Mouse (Mus musculus) liver, embryonic 11.5 days (tissue): ENCODE results near the gene St6galnac3. TPM values are rescaled to one million over a fixed set of nuclear protein-coding genes. Genes with fewer than 3 reads are reported as not detected.

ENCODE experiments used
- ATAC-seq: fragments of 200-750 bp; cut with Nextera tagmentation; replicated peaks from 2 replicates; pipeline ENCODE4 v1.8.0; 2017; ENCODE audit warnings: moderate number of reproducible peaks, mild to moderate bottlenecking, moderate TSS enrichment, moderate library complexity; ENCODE audit not compliant: low FRiP score
- DNase-seq: peaks from one replicate; pipeline ENCODE4 v3.0.0-alpha.2; 2017; ENCODE audit warnings: low spot score
- H3K27ac ChIP-seq: fragments of 300-500 bp; sonication (generic); 2 replicates; pipeline ENCODE4 v1.5.1; 2014; ENCODE audit warnings: mild to moderate bottlenecking, low read depth, low read length, control low read depth
- H3K27me3 ChIP-seq: fragments of 300-500 bp; sonication (generic); replicated peaks from 2 replicates; pipeline ENCODE4 v1.6.1; 2014; ENCODE audit warnings: low read length, mixed read lengths; ENCODE audit not compliant: control insufficient read depth, insufficient read depth
- H3K36me3 ChIP-seq: fragments of 300-500 bp; sonication (generic); 2 replicates; pipeline ENCODE4 v1.6.1; 2014; ENCODE audit warnings: mild to moderate bottlenecking, low read length, moderate library complexity, mixed read lengths; ENCODE audit not compliant: control insufficient read depth, insufficient read depth
- H3K4me1 ChIP-seq: fragments of 300-500 bp; sonication (generic); replicated peaks from 2 replicates; pipeline ENCODE4 v1.6.1; 2014; ENCODE audit warnings: low read length, mixed read lengths; ENCODE audit not compliant: control insufficient read depth, insufficient read depth
- H3K4me2 ChIP-seq: fragments of 300-500 bp; sonication (generic); 2 replicates; pipeline ENCODE4 v1.6.1; 2014; ENCODE audit warnings: mild to moderate bottlenecking, control low read depth, moderate library complexity
- H3K4me3 ChIP-seq: fragments of 300-500 bp; sonication (generic); 2 replicates; pipeline ENCODE4 v1.5.1; 2014; ENCODE audit warnings: low read depth, low read length, control low read depth
- H3K9ac ChIP-seq: fragments of 300-500 bp; sonication (generic); 2 replicates; pipeline ENCODE4 v1.6.1; 2014; ENCODE audit warnings: low read depth, low read length, control low read depth
- H3K9me3 ChIP-seq: fragments of 300-500 bp; sonication (generic); 2 replicates; pipeline ENCODE4 v1.6.1; 2016; ENCODE audit warnings: low read length, inconsistent platforms, mixed read lengths; ENCODE audit not compliant: control insufficient read depth
- whole genome bisulfite sequencing: fragments of 180-500 bp; shearing (Covaris S2); extraction: QIAGEN DNeasy Blood & Tissue Kit; methylation state at CpG from one replicate; pipeline ENCODE4 v1.1.7; 2014; 5-methylcytosine and 5-hydroxymethylcytosine counted together
- polyA plus RNA-seq: library from polyadenylated mRNA; unstranded; fragments of >200 nt; fragmentation: Nextera tagmentation; extraction: Ambion mirVana; gene quantifications from 2 replicates; pipeline ENCODE4 v1.2.1, GENCODE M21; 2014

Gene St6galnac3
- polyA plus RNA-seq, 1 experiment from 2014 or later: 27.2 TPM

GRCm38 (mm10) chr3:153571152-153571551 is 153.8 kb downstream of the St6galnac3 start:
- Histone ChIP-seq H3K9ac (no peak overlapping the region), H3K27me3 (no peaks in the 10 kb centered on the region), H3K9me3 (no peaks in the 10 kb centered on the region), H3K4me1 (peaks cover 3% of the 10 kb centered on the region; the same call in 1 of the 2 replicates), H3K27ac (no peak overlapping the region), H3K4me2 (no peak overlapping the region), H3K36me3 (no peaks in the 10 kb centered on the region), H3K4me3 (no peak overlapping the region)
- 84% methylated on average over 11 of the region's 11 CpGs for WGBS
- no peak for DNase-seq
- no peak for ATAC-seq

GRCm38 (mm10) chr3:153568815-153569214 is 156.2 kb downstream of the St6galnac3 start:
- DNase-seq (no peak), ATAC-seq (no peak)
- Histone ChIP-seq H3K4me1 (peaks cover 3% of the 10 kb centered on the region; the same call in 1 of the 2 replicates), H3K4me2 (no peak overlapping the region), H3K9ac (no peak overlapping the region), H3K27me3 (no peaks in the 10 kb centered on the region), H3K9me3 (no peaks in the 10 kb centered on the region), H3K27ac (no peak overlapping the region; the same call in 1 of the 2 replicates), H3K36me3 (no peaks in the 10 kb centered on the region), H3K4me3 (no peak overlapping the region)
- 44% methylated on average over 3 of the region's 3 CpGs for WGBS

- DNase-seq: no peak
- Histone ChIP-seq H3K4me2 (no peak overlapping the region), H3K27me3 (no peaks in the 10 kb centered on the region), H3K27ac (no peak overlapping the region), H3K36me3 (no peaks in the 10 kb centered on the region), H3K4me3 (no peak overlapping the region), H3K4me1 (peaks cover 3% of the 10 kb centered on the region; the same call in 1 of the 2 replicates), H3K9me3 (no peaks in the 10 kb centered on the region), H3K9ac (no peak overlapping the region)
- no peak for ATAC-seq
- WGBS: 75% methylated on average over 3 of the region's 3 CpGs
These were observed 157.1 kb downstream of the St6galnac3 start for GRCm38 (mm10) chr3:153567913-153568312.

GRCm38 (mm10) chr3:153567512-153567911 is 157.5 kb downstream of the St6galnac3 start:
- Histone ChIP-seq H3K27ac (no peak overlapping the region), H3K4me3 (no peak overlapping the region), H3K4me2 (no peak overlapping the region), H3K4me1 (peaks cover 3% of the 10 kb centered on the region; the same call in 1 of the 2 replicates), H3K9me3 (no peaks in the 10 kb centered on the region), H3K36me3 (no peaks in the 10 kb centered on the region), H3K27me3 (no peaks in the 10 kb centered on the region), H3K9ac (no peak overlapping the region)
- DNase-seq (no peak), ATAC-seq (no peak)
- 84% methylated on average over 4 of the region's 4 CpGs for WGBS

GRCm38 (mm10) chr3:153566100-153566499 is 158.9 kb downstream of the St6galnac3 start:
- Histone ChIP-seq H3K9me3 (no peaks in the 10 kb centered on the region), H3K4me1 (peaks cover 3% of the 10 kb centered on the region; the same call in 1 of the 2 replicates), H3K4me2 (no peak overlapping the region), H3K4me3 (no peak overlapping the region), H3K27me3 (no peaks in the 10 kb centered on the region), H3K27ac (no peak overlapping the region), H3K36me3 (no peaks in the 10 kb centered on the region), H3K9ac (no peak overlapping the region)
- 64% methylated on average over 2 of the region's 2 CpGs for WGBS
- DNase-seq: no peak
- ATAC-seq: no peak

- 74% methylated on average over 6 of the region's 6 CpGs for WGBS
- Histone ChIP-seq H3K27ac (no peak overlapping the region), H3K36me3 (no peaks in the 10 kb centered on the region), H3K9me3 (no peaks in the 10 kb centered on the region), H3K4me3 (no peak overlapping the region), H3K27me3 (no peaks in the 10 kb centered on the region), H3K9ac (no peak overlapping the region), H3K4me2 (no peak overlapping the region), H3K4me1 (no peaks in the 10 kb centered on the region)
- ATAC-seq: no peak
- no peak for DNase-seq
These were observed 164.1 kb downstream of the St6galnac3 start for GRCm38 (mm10) chr3:153560897-153561296.

- DNase-seq: no peak
- no peaks in the 10 kb centered on the region for H3K9me3 ChIP-seq
These were observed 165.4 kb downstream of the St6galnac3 start for GRCm38 (mm10) chr3:153559586-153559985.

GRCm38 (mm10) chr3:153556621-153557020 is 168.4 kb downstream of the St6galnac3 start:
- ATAC-seq (no peak), DNase-seq (no peak)
- Histone ChIP-seq H3K4me2 (no peak overlapping the region), H3K9me3 (no peaks in the 10 kb centered on the region), H3K27ac (no peak overlapping the region), H3K36me3 (no peaks in the 10 kb centered on the region), H3K4me3 (no peak overlapping the region), H3K9ac (no peak overlapping the region), H3K27me3 (no peaks in the 10 kb centered on the region), H3K4me1 (no peaks in the 10 kb centered on the region)
- 67% methylated on average over 11 of the region's 11 CpGs for WGBS

More at GRCm38 (mm10) chr3:153559586-153559985, 165.4 kb downstream of the St6galnac3 start:
- ATAC-seq: no peak
- no peaks in the 10 kb centered on the region for H3K36me3 ChIP-seq
- 86% methylated on average over 8 of the region's 8 CpGs for WGBS
- no peak overlapping the region for H3K27ac ChIP-seq
- H3K4me3 ChIP-seq: no peak overlapping the region
- no peak overlapping the region for H3K4me2 ChIP-seq
- no peaks in the 10 kb centered on the region for H3K27me3 ChIP-seq
- no peak overlapping the region for H3K9ac ChIP-seq
- H3K4me1 ChIP-seq: no peaks in the 10 kb centered on the region

GRCm38 (mm10) chr3:153553712-153554111 is 171.3 kb downstream of the St6galnac3 start:
- no peak overlapping the region for H3K4me2 ChIP-seq
- H3K4me1 ChIP-seq: no peaks in the 10 kb centered on the region
- no peaks in the 10 kb centered on the region for H3K9me3 ChIP-seq
- ATAC-seq (0 out of 2 replicates have a peak, but pooled peaks have one; percentile 2), DNase-seq (no peak)
- no peak overlapping the region for H3K9ac ChIP-seq
- H3K36me3 ChIP-seq: no peaks in the 10 kb centered on the region
- 89% methylated on average over 3 of the region's 3 CpGs for WGBS
- no peak overlapping the region for H3K4me3 ChIP-seq
- no peak overlapping the region for H3K27ac ChIP-seq
- H3K27me3 ChIP-seq: no peaks in the 10 kb centered on the region
